Mouse (Mus musculus) retina, postnatal 7 days (tissue): ENCODE measurements at regions not wholly inside any gene's neighbourhood (a gene's known extent, or its start where the extent isn't known, plus 50 kb on each side); places are given as distances from the start of the nearest gene placed in this dataset.

ENCODE experiments used
- DNase-seq: peaks from one replicate; pipeline ENCODE4 v3.0.0-alpha.2; 2012; ENCODE audit warnings: low read depth, low spot score

GRCm38 (mm10) chr1:129219098-129219497, 54.0 kb upstream of the Thsd7b start:
- no peak for DNase-seq

GRCm38 (mm10) chr1:129208806-129209205, 64.3 kb upstream of the Thsd7b start:
- no peak for DNase-seq

GRCm38 (mm10) chr1:129208406-129208805, 64.7 kb upstream of the Thsd7b start:
- no peak for DNase-seq

GRCm38 (mm10) chr1:129207674-129208073, 65.4 kb upstream of the Thsd7b start:
- DNase-seq = no peak

- DNase-seq = no peak
These were observed 92.8 kb upstream of the Thsd7b start for GRCm38 (mm10) chr1:129180174-129180759.

GRCm38 (mm10) chr1:129169936-129170335, 103.2 kb upstream of the Thsd7b start:
- DNase-seq = no peak

- no peak for DNase-seq
These were observed 122.5 kb upstream of the Thsd7b start for GRCm38 (mm10) chr1:129150643-129151042.

- DNase-seq = no peak
These were observed 124.2 kb upstream of the Thsd7b start for GRCm38 (mm10) chr1:129148733-129149388.

- DNase-seq = no peak
These were observed 126.6 kb upstream of the Thsd7b start for GRCm38 (mm10) chr1:129146395-129147094.

GRCm38 (mm10) chr1:129138783-129139182, 134.3 kb upstream of the Thsd7b start:
- DNase-seq = no peak

GRCm38 (mm10) chr1:129106961-129107557, 166.0 kb upstream of the Thsd7b start:
- no peak for DNase-seq

GRCm38 (mm10) chr1:129100997-129101396, 172.1 kb upstream of the Thsd7b start:
- DNase-seq = no peak

GRCm38 (mm10) chr1:129078274-129078673, 194.8 kb upstream of the Thsd7b start:
- DNase-seq = no peak

- no peak for DNase-seq
These were observed 215.9 kb upstream of the Thsd7b start for GRCm38 (mm10) chr1:129057182-129057581.

- no peak for DNase-seq
These were observed 217.8 kb upstream of the Thsd7b start for GRCm38 (mm10) chr1:129055252-129055651.

GRCm38 (mm10) chr1:129033707-129034106, 239.4 kb upstream of the Thsd7b start:
- no peak for DNase-seq

- DNase-seq = peak; percentile 43
These were observed 267.2 kb upstream of the Thsd7b start for GRCm38 (mm10) chr1:129005899-129006298.

GRCm38 (mm10) chr1:129002286-129002685, 270.8 kb upstream of the Thsd7b start:
- DNase-seq = no peak

- no peak for DNase-seq
These were observed 271.3 kb upstream of the Thsd7b start for GRCm38 (mm10) chr1:129001766-129002165.

GRCm38 (mm10) chr1:128999741-129000517, 273.2 kb upstream of the Thsd7b start:
- no peak for DNase-seq

GRCm38 (mm10) chr1:128994655-128995054, 278.4 kb upstream of the Thsd7b start:
- no peak for DNase-seq

GRCm38 (mm10) chr1:128983411-128983810, 289.7 kb upstream of the Thsd7b start:
- no peak for DNase-seq
